In genomic region chr10:18484731-18485130, GRCm38 (mm10) we compare ENCODE assay signal across 32 mouse cellular contexts.
"Had no signal": no experiment of that assay in that cellular context is flagged by ENCODE, and none has a peak within 500 bp of the region (broad histone marks: within the 10 kb centered on the region; RNA-seq: fewer than 3 reads in every experiment).

No protein-coding gene starts in this region.

- H3K4me2 ChIP-seq: heart, embryonic 12.5 days; heart, embryonic 13.5 days; heart, embryonic 15.5 days; hindbrain, embryonic 12.5 days; hindbrain, embryonic 13.5 days; hindbrain, embryonic 14.5 days; hindbrain, embryonic 15.5 days; kidney, embryonic 15.5 days had no signal

- DNase-seq: heart, postnatal 10 days; heart, postnatal 14 days; heart, postnatal 36 days; heart, postnatal 4 days; kidney, adult 11 months; kidney, adult 18-20 months; kidney, adult 2 months; kidney, adult 8-10 months; kidney, adult 9 months; kidney, postnatal 10 days; kidney, postnatal 14 days; kidney, postnatal 25 days; kidney, postnatal 36 days; kidney, postnatal 4 days; layer of hippocampus, adult 9-11 months; layer of hippocampus, postnatal 36 days had no signal

- H3K9me3 ChIP-seq: heart, embryonic 10.5 days; heart, embryonic 12.5 days; heart, embryonic 13.5 days; heart, embryonic 15.5 days; hindbrain, embryonic 10.5 days; hindbrain, embryonic 12.5 days; hindbrain, embryonic 13.5 days; hindbrain, embryonic 15.5 days; kidney, embryonic 15.5 days had no signal

- H3K36me3 ChIP-seq: heart, embryonic 10.5 days; heart, embryonic 12.5 days; heart, embryonic 13.5 days; heart, embryonic 15.5 days; hindbrain, embryonic 10.5 days; hindbrain, embryonic 12.5 days; hindbrain, embryonic 13.5 days; hindbrain, embryonic 15.5 days; kidney, embryonic 15.5 days had no signal

- H3K9ac ChIP-seq: heart, embryonic 12.5 days; heart, embryonic 13.5 days; heart, embryonic 15.5 days; hindbrain, embryonic 12.5 days; hindbrain, embryonic 13.5 days; hindbrain, embryonic 14.5 days; hindbrain, embryonic 15.5 days; kidney, embryonic 15.5 days had no signal

- H3K4me3 ChIP-seq: heart, embryonic 10.5 days; heart, embryonic 12.5 days; heart, embryonic 13.5 days; heart, embryonic 15.5 days; hindbrain, embryonic 10.5 days; hindbrain, embryonic 12.5 days; hindbrain, embryonic 13.5 days; hindbrain, embryonic 15.5 days; kidney, embryonic 15.5 days; layer of hippocampus, adult 2 months; left cerebral cortex, adult 2 months had no signal

- H3K27ac ChIP-seq: heart, embryonic 10.5 days; heart, embryonic 13.5 days; heart, embryonic 15.5 days; hindbrain, embryonic 10.5 days; hindbrain, embryonic 12.5 days; hindbrain, embryonic 13.5 days; hindbrain, embryonic 14.5 days; hindbrain, embryonic 15.5 days; hindbrain, postnatal 0 days; kidney, embryonic 15.5 days; kidney, postnatal 0 days; layer of hippocampus, adult 2 months; left cerebral cortex, adult 2 months had no signal

- ATAC-seq: hindbrain, embryonic 16.5 days; hindbrain, postnatal 0 days; inflammation-experienced regulatory T-cells, adult 6 months had no signal

- H3K27me3 ChIP-seq: heart, embryonic 12.5 days; heart, embryonic 13.5 days; heart, embryonic 15.5 days; hindbrain, embryonic 12.5 days; hindbrain, embryonic 13.5 days; hindbrain, embryonic 15.5 days; kidney, embryonic 15.5 days had no signal
